Mouse (Mus musculus) midbrain, embryonic 15.5 days (tissue): Measurements from ENCODE around the gene Gpr68. TPM values are rescaled to one million over a fixed set of nuclear protein-coding genes. Genes with fewer than 3 reads are reported as not detected.
A peak's percentile ranks its signal among the peaks of the same experiment; 100 is the strongest.

Experiments used
- ATAC-seq: fragments of 200-750 bp; cut with Nextera tagmentation; replicated peaks from 2 replicates; pipeline ENCODE4 v1.8.0; 2017; ENCODE audit warnings: moderate TSS enrichment
- H3K27ac ChIP-seq: fragments of 300-500 bp; sonication (generic); 2 replicates; pipeline ENCODE4 v1.5.1; 2015; ENCODE audit warnings: mild to moderate bottlenecking, inconsistent platforms
- H3K27me3 ChIP-seq: fragments of 300-500 bp; sonication (generic); replicated peaks from 2 replicates; pipeline ENCODE4 v1.6.1; 2015; ENCODE audit warnings: inconsistent platforms
- H3K36me3 ChIP-seq: fragments of 300-500 bp; sonication (generic); replicated peaks from 2 replicates; pipeline ENCODE4 v1.6.1; 2015; ENCODE audit warnings: inconsistent platforms
- H3K4me1 ChIP-seq: fragments of 300-500 bp; sonication (generic); 2 replicates; pipeline ENCODE4 v1.6.1; 2015; ENCODE audit warnings: inconsistent platforms
- H3K4me2 ChIP-seq: fragments of 300-500 bp; sonication (generic); 2 replicates; pipeline ENCODE4 v1.6.1; 2015; ENCODE audit warnings: inconsistent platforms, mild to moderate bottlenecking, moderate library complexity
- H3K4me3 ChIP-seq: fragments of 300-500 bp; sonication (generic); 2 replicates; pipeline ENCODE4 v1.5.1; 2015; ENCODE audit warnings: mild to moderate bottlenecking, inconsistent platforms
- H3K9ac ChIP-seq: fragments of 300-500 bp; sonication (generic); 2 replicates; pipeline ENCODE4 v1.6.1; 2015; ENCODE audit warnings: mild to moderate bottlenecking, inconsistent platforms
- H3K9me3 ChIP-seq: fragments of 300-500 bp; sonication (generic); 2 replicates; pipeline ENCODE4 v1.6.1; 2016; ENCODE audit warnings: inconsistent platforms
- WGBS: fragments of 180-500 bp; shearing (Covaris S2); methylation state at CpG from one replicate; pipeline ENCODE4 v1.1.7; 2015; ENCODE audit warnings: mixed read lengths; 5-methylcytosine and 5-hydroxymethylcytosine counted together
- polyA plus RNA-seq: library from polyadenylated mRNA; unstranded; fragments of >200 nt; fragmentation: Nextera tagmentation; extraction: Ambion mirVana; gene quantifications from 2 replicates; pipeline ENCODE4 v1.2.1, GENCODE M21; 2015

Gene Gpr68
- polyA plus RNA-seq, 1 experiment from 2014 or later = 6.7 TPM

DNA sequence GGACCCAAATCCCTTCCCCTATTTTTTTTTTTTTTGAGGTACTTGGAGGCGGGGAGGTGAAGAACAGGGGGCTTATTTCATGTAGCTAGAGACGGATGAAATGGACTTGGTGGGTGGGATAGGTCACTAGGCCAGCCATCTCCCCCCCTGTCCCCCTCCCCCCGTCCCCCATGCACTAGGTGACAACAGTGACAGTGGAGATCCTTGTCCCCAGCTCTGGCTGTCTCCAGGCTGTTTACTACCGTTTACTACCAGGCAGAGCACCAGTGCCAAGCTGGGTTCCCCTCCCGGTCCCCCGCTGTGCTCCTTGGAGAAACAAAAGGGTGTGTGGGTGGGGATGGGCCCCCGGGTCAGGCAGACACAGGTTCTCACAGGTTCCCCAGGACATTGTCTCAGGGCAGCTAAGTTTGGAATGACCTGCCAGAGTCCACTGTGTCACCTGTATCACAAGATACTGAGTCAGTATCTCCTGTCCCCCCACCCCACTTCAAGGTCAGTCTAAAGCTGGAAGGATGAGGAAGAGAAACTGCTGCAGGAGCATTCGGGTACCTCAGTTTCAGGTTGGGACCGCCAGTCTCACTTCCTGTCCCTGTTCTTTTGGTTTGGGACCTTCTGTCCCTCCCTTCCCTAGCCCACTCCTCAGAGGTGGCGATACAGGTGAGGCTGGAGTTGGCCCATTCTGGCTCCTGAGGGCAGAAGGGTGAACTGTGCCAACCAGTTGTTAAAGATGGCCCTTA, 468 bp upstream of the Gpr68 start:
- H3K36me3 ChIP-seq = no peaks in the 10 kb centered on the region
- H3K4me2 ChIP-seq = peak overlapping the region; percentile 98
- H3K27me3 ChIP-seq = 0 out of 2 replicates have a peak, but pooled peaks cover 3% of the 10 kb centered on the region
- no peak overlapping the region for H3K27ac ChIP-seq
- 22% methylated on average over 10 of the region's 10 CpGs for WGBS
- no peaks in the 10 kb centered on the region for H3K9me3 ChIP-seq
- ATAC-seq = peak; percentile 53
- H3K4me1 ChIP-seq = peaks cover 14% of the 10 kb centered on the region
- H3K4me3 ChIP-seq = peak overlapping the region; percentile 56
- peak overlapping the region; percentile 60 for H3K9ac ChIP-seq

DNA sequence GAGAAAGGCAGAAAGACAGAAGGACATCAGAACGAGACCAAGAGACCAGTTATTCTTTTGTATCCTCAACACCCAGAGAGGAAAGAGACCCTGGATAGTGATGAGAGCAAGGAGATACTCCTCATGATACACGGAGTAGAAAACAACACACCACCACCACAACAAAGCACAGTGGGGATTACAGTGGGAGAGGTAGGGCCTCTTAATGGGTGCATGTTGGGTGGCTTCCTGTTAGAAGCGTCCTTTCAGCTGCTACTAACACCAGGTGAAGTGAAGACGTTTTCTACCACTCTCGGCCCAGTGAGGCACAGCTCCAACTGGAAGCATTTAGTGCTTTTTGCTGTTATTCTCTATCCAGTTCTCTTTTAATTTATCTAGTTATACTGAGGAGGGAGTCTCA, 1.1 kb downstream of the Gpr68 start:
- WGBS = 89% methylated on average over 5 of the region's 5 CpGs

DNA sequence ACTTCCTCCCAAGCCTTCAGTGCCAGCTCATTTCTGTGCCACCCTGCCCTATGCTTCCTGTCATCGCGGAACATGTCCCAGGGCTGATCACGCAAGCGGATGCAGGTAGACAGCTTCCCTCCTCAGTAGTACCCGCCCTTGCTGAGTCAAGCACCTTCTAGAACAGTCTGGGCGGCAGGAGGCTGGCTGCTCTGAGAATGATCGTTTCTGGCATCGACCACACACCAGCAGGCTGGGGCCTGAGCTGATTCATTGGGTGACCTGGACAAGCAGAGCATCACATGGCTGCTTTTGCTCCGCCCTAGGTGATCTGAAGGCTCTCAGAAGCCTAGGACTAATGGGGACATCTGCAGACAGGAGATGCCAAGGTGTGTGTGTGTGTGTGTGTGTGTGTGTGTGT, 4.2 kb downstream of the Gpr68 start:
- Histone ChIP-seq H3K4me3 (no peak overlapping the region), H3K9ac (no peak overlapping the region), H3K27ac (no peak overlapping the region), H3K4me2 (no peak overlapping the region), H3K4me1 (peaks cover 23% of the 10 kb centered on the region), H3K27me3 (peaks cover 8% of the 10 kb centered on the region; the same call in 1 of the 2 replicates), H3K36me3 (no peaks in the 10 kb centered on the region), H3K9me3 (no peaks in the 10 kb centered on the region)
- no peak for ATAC-seq
- WGBS = 90% methylated on average over 9 of the region's 9 CpGs

More for the DNA sequence above, 1.1 kb downstream of the Gpr68 start:
- Histone ChIP-seq H3K27me3 (peaks cover 3% of the 10 kb centered on the region; the same call in 1 of the 2 replicates), H3K9ac (no peak overlapping the region), H3K4me1 (peaks cover 14% of the 10 kb centered on the region), H3K4me3 (no peak overlapping the region), H3K36me3 (no peaks in the 10 kb centered on the region), H3K27ac (no peak overlapping the region), H3K4me2 (no peak overlapping the region), H3K9me3 (no peaks in the 10 kb centered on the region)
- ATAC-seq = no peak

DNA sequence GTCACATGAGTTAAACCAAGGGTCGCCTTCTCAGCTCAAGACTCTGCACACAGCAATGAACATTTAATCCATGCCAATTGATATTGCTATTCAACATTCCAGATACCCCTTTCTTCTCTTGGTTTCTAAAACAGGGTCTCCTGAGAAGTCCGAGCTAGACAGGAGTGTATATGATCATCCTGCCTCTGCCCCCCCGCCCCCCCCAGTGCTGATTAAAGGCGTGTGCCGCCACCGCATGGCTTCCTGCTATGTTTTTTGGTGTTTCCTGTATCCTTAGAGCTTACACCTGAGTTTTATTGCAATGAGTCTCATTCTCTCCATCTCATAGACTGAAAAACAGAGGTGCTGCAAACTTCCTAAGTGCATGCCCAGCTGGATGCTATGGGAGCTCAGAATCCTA, 6.6 kb downstream of the Gpr68 start:
- peaks cover 20% of the 10 kb centered on the region for H3K4me1 ChIP-seq
- no peak overlapping the region for H3K9ac ChIP-seq
- no peak overlapping the region for H3K4me3 ChIP-seq
- 81% methylated on average over 6 of the region's 6 CpGs for WGBS
- no peaks in the 10 kb centered on the region for H3K9me3 ChIP-seq
- no peak for ATAC-seq
- no peak overlapping the region for H3K4me2 ChIP-seq
- H3K36me3 ChIP-seq = no peaks in the 10 kb centered on the region
- no peak overlapping the region for H3K27ac ChIP-seq
- H3K27me3 ChIP-seq = peaks cover 15% of the 10 kb centered on the region; the same call in 1 of the 2 replicates

DNA sequence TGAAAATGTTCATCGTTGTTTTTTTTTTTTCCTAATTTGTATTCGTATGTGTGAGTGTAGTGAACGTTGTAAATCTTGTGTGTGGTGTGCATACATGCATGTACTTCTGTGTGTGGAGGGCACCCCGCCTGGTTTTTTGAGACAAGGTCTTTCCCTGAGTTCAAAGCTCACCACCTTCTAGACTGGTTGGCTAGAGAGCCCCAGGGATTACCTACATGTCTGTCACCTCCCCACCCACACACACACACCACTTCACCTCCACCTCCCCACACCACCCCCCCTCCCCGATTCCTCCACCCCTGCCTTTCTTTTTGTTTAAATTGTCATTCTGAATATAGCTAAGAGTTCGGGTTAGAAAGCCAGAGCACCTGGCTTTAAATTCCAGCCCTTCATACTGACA, 7.1 kb downstream of the Gpr68 start:
- H3K4me3 ChIP-seq = no peak overlapping the region
- H3K9me3 ChIP-seq = no peaks in the 10 kb centered on the region
- H3K4me1 ChIP-seq = peaks cover 22% of the 10 kb centered on the region
- H3K36me3 ChIP-seq = no peaks in the 10 kb centered on the region
- no peak overlapping the region for H3K4me2 ChIP-seq
- peaks cover 14% of the 10 kb centered on the region; the same call in 1 of the 2 replicates for H3K27me3 ChIP-seq
- no peak overlapping the region for H3K27ac ChIP-seq
- no peak for ATAC-seq
- 81% methylated on average over 6 of the region's 6 CpGs for WGBS
- H3K9ac ChIP-seq = no peak overlapping the region

DNA sequence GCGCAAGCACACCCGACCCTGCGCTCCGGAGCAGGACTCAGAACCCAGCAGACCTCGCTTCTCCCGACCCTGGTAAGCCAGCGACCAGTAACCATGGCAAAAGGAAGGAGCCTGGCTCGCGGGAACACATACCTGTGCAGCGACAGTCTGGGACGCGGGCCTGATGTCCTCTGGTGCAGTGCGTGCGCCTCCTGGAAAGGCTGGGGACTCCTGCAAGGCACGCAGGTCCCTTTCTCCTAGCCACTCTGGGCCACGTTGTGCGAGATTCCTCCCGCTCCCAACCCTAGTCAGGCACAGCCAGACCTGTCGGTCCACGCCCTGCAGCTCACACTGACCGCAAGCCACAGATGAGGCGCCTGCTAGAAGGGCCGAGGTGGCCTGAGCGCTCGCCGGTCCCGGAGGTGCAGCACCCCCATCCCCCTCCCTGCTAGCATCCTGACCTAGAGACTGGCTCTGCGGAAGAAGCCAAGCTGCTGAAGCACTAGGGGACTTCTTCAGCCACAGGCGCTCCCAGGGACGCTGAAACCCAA, 8.8 kb downstream of the Gpr68 start:
- ATAC-seq = peak; percentile 68
- 1% methylated on average over 30 of the region's 30 CpGs for WGBS
- Histone ChIP-seq H3K9me3 (no peaks in the 10 kb centered on the region), H3K4me2 (peak overlapping the region; percentile 82), H3K9ac (peak overlapping the region; percentile 54), H3K4me3 (peak overlapping the region; percentile 45), H3K36me3 (no peaks in the 10 kb centered on the region), H3K27me3 (peaks cover 14% of the 10 kb centered on the region; the same call in 1 of the 2 replicates), H3K4me1 (peaks cover 32% of the 10 kb centered on the region), H3K27ac (0 out of 2 replicates have a peak overlapping the region, but pooled peaks have one; percentile 25)

DNA sequence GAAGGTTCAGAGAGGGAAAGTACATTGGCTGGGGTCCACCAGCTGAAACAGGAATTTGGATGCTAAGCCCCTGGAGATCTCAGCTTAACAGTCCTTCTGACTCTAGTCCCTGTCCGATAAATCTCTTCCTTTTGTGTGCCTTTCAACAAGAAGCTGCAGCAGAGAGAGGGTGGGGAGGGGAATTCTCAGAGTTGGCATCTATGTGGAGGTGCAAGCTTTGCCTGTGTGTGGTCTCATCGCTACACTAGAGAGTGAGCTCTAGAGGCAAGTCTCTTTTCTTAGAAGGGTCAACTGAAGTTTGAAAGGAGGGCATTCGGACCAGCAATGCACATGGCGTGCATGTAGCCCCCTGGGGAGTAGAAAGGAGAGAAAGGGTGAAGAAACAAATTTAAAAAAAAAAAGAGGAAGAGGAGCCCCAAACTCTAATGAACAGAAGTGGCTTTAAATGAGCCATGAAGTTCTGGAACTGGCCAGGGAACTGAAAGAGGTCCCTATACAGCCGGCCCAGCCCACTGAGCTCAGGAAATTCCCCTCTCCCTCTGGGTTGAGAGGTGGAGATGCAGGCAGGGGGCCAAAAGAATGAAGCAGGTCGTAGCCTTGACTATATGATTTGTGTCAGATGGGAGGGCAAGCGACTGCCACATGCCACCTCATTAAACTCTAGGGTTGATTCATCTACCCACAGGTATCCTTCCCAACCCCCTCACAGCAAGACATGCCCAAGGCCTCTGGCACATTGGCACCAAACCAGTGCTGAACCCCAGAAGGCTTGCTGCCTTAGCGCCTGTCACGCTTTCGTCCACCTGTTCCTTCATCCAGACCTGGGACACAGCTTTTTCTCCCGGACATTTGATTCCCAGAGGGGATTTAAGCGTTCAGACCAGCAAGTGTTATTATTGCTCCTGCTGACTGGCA, 10.0 kb downstream of the Gpr68 start:
- 16% methylated on average over 12 of the region's 12 CpGs for WGBS
- no peaks in the 10 kb centered on the region for H3K9me3 ChIP-seq
- peaks cover 14% of the 10 kb centered on the region; the same call in 1 of the 2 replicates for H3K27me3 ChIP-seq
- peaks cover 32% of the 10 kb centered on the region for H3K4me1 ChIP-seq
- H3K36me3 ChIP-seq = no peaks in the 10 kb centered on the region
- ATAC-seq = no peak
- H3K4me2 ChIP-seq = peak overlapping the region; percentile 82
- no peak overlapping the region for H3K9ac ChIP-seq
- H3K4me3 ChIP-seq = peak overlapping the region; percentile 45
- H3K27ac ChIP-seq = no peak overlapping the region

DNA sequence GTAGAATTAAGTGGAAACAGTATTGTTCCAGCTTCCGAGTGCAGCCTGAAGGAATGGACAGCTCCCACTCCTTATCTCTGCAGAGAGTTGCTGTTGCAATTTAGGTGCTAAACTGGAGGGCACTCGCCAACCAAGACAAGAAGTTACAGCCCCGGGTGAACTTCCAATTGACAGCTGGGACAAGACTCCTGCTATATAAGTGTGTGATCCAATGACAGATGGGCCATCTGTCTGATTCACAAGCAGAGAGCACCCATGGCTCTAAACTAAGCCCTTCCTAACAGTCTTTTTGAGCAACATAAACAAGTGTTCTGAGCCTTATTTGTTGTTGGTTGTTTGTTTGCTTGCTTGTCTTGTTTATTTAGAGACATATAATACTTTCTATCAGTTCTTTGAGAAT, 11.3 kb downstream of the Gpr68 start:
- Histone ChIP-seq H3K9ac (no peak overlapping the region), H3K4me1 (peaks cover 32% of the 10 kb centered on the region), H3K4me3 (no peak overlapping the region), H3K27ac (no peak overlapping the region), H3K9me3 (no peaks in the 10 kb centered on the region), H3K36me3 (no peaks in the 10 kb centered on the region), H3K4me2 (no peak overlapping the region), H3K27me3 (peaks cover 14% of the 10 kb centered on the region; the same call in 1 of the 2 replicates)
- 53% methylated on average over 3 of the region's 3 CpGs for WGBS
- ATAC-seq = no peak

DNA sequence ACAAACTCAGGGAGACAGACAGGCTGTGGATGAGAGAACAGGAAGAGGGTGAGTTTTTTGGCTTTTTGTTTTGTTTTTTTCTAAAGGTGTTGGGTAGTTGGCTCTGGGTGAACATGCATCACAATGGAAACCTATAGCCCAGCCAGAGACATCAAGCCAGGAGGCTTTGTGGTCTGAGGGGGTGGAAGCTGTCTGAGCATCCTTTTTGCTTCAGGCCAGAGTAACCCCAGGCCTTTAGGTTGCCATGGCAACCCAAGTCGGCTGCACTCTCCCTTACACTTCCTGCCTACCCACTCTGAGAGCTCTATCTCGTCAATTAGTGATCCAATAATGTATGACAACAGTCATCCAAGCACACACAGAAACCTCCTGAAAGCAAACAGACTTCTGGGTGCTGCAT, 12.5 kb downstream of the Gpr68 start:
- H3K27me3 ChIP-seq = peaks cover 14% of the 10 kb centered on the region; the same call in 1 of the 2 replicates
- H3K27ac ChIP-seq = peak overlapping the region; percentile 40; the same call in 1 of the 2 replicates
- H3K4me1 ChIP-seq = peaks cover 32% of the 10 kb centered on the region
- H3K9me3 ChIP-seq = no peaks in the 10 kb centered on the region
- peak; percentile 73 for ATAC-seq
- 0% methylated on average over 2 of the region's 2 CpGs for WGBS
- no peak overlapping the region for H3K4me3 ChIP-seq
- no peak overlapping the region for H3K9ac ChIP-seq
- no peaks in the 10 kb centered on the region for H3K36me3 ChIP-seq
- H3K4me2 ChIP-seq = no peak overlapping the region

DNA sequence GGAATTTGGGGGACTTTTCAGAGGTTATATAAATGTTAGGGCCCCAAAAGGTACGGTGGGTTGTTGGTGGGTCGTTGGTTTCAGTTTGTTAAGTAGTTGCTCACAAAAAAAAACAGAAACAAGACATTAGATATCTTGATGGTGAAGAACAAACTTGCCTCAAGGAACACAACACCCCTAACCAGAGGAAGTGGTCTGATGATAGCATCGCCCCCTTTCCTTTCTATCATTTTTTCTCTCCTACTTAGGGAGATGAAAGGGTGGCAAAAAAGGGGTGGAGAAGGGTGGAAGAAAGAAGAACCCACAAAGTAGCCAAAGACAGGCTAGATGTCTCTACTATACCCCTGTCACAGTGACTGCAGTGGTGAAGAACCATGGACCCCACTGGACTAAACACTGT, 17.4 kb downstream of the Gpr68 start:
- Histone ChIP-seq H3K9ac (no peak overlapping the region), H3K27me3 (no peaks in the 10 kb centered on the region), H3K27ac (no peak overlapping the region), H3K9me3 (no peaks in the 10 kb centered on the region), H3K4me2 (no peak overlapping the region), H3K4me3 (no peak overlapping the region), H3K4me1 (peaks cover 13% of the 10 kb centered on the region), H3K36me3 (no peaks in the 10 kb centered on the region)
- ATAC-seq = no peak
- WGBS = 84% methylated on average over 3 of the region's 3 CpGs

DNA sequence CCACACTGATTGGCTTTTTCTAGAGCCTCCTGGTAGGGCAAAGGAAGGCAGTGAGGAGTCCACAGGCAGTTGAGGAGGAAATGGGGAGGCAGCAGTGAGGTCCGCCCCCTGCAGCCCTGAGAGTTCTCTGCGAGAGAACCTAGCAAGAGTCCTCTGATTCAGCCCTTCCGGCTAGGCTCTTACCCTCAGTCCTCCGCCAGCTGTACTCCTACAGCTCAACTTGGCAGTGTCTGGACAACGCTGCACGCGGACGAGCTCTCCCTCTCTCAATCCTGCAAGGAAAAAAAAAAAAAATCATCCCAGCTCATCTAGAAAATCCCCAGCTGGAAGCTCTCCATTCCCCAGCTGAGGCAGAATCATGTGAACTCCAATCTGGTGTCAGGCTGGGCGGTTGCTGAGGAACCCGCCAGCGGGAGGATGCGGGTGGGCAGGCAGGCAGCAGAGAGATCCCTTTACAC, 20.2 kb downstream of the Gpr68 start:
- H3K4me2 ChIP-seq = peak overlapping the region; percentile 4; the same call in 1 of the 2 replicates
- H3K27me3 ChIP-seq = no peaks in the 10 kb centered on the region
- no peaks in the 10 kb centered on the region for H3K9me3 ChIP-seq
- peaks cover 6% of the 10 kb centered on the region; the same call in 1 of the 2 replicates for H3K4me1 ChIP-seq
- H3K9ac ChIP-seq = no peak overlapping the region
- H3K36me3 ChIP-seq = no peaks in the 10 kb centered on the region
- H3K27ac ChIP-seq = no peak overlapping the region
- no peak for ATAC-seq
- WGBS = 34% methylated on average over 12 of the region's 12 CpGs
- no peak overlapping the region for H3K4me3 ChIP-seq

DNA sequence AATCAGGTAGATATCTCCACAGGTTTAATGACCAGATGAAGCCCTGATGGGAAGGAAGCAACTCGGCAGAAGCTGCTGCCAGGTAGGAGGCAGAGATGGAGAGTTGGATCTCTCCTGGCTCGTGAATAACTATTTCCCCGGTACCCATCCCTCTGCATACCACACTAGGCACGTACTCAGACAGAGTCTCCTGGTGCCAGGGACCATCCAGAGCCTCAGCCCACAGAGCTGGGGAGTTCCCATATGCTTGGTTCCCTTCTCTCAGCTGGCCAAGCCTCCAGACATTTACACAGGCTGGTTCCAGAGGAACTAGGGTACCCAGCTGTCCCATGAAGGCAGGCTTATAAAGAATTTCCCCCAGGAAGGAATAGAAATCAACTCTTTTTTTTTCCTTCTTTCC, 21.1 kb downstream of the Gpr68 start:
- no peak for ATAC-seq
- no peaks in the 10 kb centered on the region for H3K9me3 ChIP-seq
- H3K27me3 ChIP-seq = no peaks in the 10 kb centered on the region
- H3K9ac ChIP-seq = no peak overlapping the region
- peaks cover 6% of the 10 kb centered on the region; the same call in 1 of the 2 replicates for H3K4me1 ChIP-seq
- H3K27ac ChIP-seq = no peak overlapping the region
- no peaks in the 10 kb centered on the region for H3K36me3 ChIP-seq
- 81% methylated on average over 4 of the region's 4 CpGs for WGBS
- no peak overlapping the region for H3K4me2 ChIP-seq
- H3K4me3 ChIP-seq = no peak overlapping the region
